Mouse (Mus musculus): ENCODE results near the gene Zfp654.

DNA sequence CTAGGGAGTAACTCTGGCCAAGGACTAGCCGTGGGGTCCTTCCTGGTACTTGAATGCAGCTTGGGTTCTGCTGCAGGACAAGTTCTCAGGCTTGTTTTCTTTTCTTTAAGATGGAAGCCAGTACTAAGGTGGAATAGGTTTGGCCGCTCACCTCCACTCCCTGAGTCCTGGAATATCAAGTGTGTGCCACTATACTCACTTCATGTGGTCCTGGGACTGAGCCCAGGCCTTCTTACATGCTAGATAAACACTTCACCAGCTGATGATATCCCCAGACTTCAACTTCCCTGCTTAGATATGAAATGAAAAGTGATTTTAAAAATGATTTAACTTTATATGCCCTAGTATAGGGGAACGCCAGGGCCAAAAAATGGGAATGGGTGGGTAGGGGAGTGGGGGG, 25.9 kb upstream of the Zfp654 start:
- TF ChIP-seq CTCF (IDR thresholded peaks at IDR 0.05; ENCODE audit: borderline replicate concordance, insufficient read depth, low read depth, low read length) (no peak), POLR2A (IDR thresholded peaks at IDR 0.05; ENCODE audit: borderline replicate concordance, insufficient read depth, low read length) (no peak)
